Mouse (Mus musculus): ENCODE results near the gene Stambpl1.

DNA sequence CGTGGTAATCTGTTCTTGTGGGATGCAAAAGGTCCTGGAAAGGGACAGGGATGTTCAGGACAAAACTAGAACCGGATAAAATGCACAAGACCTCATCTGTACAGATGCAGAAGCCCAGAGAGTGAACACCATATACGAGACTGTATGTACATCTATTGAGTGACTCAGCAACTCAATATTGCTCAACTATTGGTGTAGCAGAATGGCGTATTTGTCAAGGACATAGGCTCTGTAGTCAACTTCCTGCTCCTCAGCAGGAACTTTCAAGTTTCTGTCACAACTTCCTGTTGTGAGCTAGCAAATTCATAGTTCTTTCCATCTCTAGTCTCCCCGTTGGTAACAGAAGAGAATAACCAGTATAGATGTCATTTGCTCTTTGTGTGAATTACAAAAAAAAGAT is 56.5 kb downstream of the Stambpl1 start:
- TF ChIP-seq POLR2A (IDR thresholded peaks at IDR 0.05; ENCODE audit: borderline replicate concordance, low read depth, low read length): no peak
- no peak for TF ChIP-seq CTCF (IDR thresholded peaks at IDR 0.05; ENCODE audit: low read depth, low read length)

All from bone marrow macrophage, adult 2 months (primary cell).